Mouse (Mus musculus) lung, postnatal 25 days (tissue): ENCODE data around the gene Nfya.
A peak's percentile ranks its signal among the peaks of the same experiment; 100 is the strongest.
"Not testable (repeated sequence)": the region's sequence is repeated elsewhere in the genome, so short reads cannot be mapped to it uniquely, and the experiment has no call there.

ENCODE experiments used
- DNase-seq: peaks from one replicate; pipeline ENCODE4 v3.0.0; 2022; ENCODE audit warnings: low spot score

Nfya gene

GRCm38 (mm10) chr17:48391446-48391845, 18.3 kb downstream of the Nfya start:
- DNase-seq: no peak

DNA sequence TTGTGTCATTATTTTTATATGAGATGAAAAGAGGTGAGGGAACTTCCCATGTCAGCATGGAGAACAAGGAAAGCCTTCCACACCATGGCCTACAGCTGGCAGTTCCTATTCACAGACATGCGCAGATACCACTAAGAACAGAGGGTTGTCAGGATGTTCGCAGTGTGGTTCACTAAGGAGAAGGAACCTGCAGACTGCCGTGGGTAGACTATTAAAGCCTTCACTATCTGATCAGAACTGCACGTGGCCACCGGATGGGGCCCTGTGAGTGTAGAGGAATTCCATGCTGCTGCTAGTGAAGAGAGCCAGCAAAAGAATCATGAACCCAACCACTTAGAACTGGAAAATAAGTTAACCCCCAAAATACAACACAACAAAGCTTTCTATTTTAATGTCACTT, 20.3 kb downstream of the Nfya start:
- no peak for DNase-seq

DNA sequence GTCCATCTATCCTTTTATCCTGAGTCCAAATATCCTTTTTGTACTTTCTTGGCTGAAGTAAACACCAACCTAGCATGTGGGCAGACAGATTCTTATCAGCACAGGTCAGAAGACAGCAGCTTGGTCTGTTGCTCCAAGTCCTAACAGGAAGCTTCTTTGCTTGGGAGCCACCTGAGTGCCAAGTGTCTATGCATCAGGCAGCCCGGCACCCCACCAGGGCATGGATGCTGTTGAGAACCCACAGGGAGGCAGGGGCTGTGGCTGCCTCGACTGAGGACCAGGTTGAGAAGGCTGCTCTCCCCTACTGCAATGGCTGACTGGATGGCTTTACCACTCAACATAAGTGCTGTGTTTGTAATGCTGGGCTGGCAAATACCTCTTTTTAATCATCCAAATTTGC, 21.0 kb downstream of the Nfya start:
- no peak for DNase-seq

DNA sequence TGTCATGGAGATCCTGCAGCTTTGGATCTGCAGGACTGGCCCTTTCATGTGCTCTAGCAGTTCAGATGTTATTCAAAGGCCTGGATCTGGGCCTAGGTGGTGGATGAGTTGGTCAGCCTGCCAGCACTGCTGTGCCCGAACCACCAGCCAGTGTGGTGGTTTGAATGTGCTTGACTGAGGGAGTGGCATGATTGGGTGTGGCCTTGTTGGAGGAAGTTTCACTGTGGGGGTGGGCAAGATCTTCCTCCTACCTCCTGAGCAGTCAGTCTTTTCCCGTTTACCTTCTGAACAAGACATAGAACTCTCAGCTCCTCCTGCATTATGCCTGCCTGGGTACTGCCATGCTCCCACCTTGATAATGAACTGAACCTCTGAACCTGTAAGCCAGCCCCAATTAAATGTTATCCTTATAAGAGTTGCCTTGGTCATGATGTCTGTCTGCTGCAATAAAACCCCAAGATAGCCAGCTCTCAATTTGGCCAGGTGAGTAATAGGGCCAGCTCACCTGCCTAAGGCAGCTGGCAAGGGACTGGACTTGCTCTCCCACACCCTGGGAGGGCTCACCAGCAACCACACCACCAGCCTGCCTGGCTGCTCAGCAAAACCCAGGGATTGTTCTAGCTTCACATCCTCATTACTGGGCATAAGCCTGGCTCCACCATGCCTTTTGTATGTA, 23.8 kb downstream of the Nfya start:
- no peak for DNase-seq

GRCm38 (mm10) chr17:48379050-48379449, 30.7 kb downstream of the Nfya start:
- no peak for DNase-seq

DNA sequence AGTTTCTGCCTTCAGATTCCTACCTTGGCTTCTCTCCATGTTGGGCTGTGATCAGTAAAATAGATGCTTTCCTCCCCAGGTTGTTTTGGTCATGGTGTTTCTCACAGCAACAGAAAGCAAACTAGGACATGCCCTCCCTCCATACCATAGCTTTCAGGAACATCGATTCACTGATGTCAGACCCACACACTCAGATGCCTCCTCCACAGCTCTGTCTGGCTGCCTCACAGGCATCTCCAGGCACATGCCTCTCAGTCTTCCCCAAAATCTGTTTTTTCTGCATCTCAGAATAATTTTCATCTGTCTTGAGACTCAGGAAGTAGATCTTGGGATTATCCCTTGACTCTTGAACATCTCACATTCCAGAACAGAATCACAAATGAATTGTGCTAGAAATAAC, 33.6 kb downstream of the Nfya start:
- DNase-seq: no peak

DNA sequence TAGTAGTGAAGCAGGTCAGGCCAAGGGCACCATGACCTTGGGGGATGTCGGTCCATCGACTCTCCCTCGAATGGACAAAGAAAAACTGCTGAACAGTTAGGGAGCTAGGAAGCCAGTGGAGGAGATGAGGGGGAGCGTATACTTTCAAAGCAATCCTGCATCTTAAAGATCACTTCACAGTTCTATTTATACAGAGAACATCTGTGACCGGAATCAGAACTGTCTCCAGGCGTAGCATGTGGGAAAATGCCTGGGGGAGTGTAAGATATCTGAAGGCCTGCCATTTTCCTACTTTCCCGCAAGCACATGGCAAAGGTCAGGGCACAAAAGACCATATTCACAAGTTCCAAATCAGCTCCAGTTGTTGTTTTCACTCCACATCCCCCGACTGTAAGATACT, 36.7 kb downstream of the Nfya start:
- no peak for DNase-seq

GRCm38 (mm10) chr17:48371621-48372020, 38.1 kb downstream of the Nfya start:
- no peak for DNase-seq

- no peak for DNase-seq
These were observed 42.9 kb downstream of the Nfya start for GRCm38 (mm10) chr17:48366806-48367205.

GRCm38 (mm10) chr17:48365511-48366155, 44.1 kb downstream of the Nfya start:
- no peak for DNase-seq

DNA sequence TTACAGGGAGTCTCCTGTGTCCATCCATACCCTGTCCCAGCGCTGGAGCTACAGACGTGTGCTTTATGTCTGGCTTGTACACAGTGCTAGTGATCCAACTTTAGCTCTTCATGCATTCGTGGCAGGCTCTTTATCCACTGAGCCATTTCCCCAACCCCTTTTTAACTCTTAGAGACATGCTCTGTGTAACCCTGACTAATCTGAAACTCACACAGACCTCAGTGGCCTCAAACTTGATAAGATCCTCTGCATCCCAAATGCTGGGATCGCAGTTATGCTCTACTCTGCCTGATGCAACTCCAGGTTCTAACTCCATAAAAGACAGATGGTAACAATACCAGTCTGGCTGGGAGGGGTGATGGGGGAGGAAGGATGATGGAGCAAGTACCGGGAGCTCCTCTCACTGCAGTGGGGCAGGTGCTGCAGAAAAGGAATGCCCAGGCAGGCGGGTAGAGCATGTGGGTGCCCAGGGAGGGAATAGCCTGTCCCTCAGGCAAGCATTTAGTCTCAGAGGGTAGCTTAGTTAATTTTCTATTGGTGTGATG, 46.2 kb downstream of the Nfya start:
- DNase-seq: no peak

- DNase-seq: no peak
These were observed 46.7 kb downstream of the Nfya start for GRCm38 (mm10) chr17:48362966-48363365.

- DNase-seq: no peak
These were observed 47.4 kb downstream of the Nfya start for GRCm38 (mm10) chr17:48362346-48362745.

DNA sequence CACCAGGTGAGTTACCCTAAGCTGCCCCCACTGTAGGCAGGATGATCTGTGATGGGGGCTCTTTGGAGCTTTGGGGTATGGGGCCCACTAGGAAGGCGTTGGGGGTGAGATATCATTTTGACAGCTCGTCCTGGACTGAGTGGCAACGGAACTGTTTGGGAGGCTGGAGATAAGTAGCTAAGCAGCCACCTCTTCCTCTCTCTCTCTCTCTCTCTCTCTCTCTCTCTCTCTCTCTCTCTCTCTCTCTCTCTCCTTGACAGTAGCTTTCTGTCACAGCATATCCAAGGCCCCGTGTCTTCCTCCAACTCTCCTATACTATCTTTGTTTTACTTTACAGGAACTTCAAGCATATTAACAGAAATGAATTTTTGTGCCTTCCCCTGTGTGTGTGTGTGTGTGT, 49.2 kb downstream of the Nfya start:
- DNase-seq: no peak

GRCm38 (mm10) chr17:48359616-48360015, 50.1 kb downstream of the Nfya start, which contains the start of gene Treml1:
Gene Treml1, plus strand, starts transcription at chr17:48359916.
- no peak for DNase-seq

DNA sequence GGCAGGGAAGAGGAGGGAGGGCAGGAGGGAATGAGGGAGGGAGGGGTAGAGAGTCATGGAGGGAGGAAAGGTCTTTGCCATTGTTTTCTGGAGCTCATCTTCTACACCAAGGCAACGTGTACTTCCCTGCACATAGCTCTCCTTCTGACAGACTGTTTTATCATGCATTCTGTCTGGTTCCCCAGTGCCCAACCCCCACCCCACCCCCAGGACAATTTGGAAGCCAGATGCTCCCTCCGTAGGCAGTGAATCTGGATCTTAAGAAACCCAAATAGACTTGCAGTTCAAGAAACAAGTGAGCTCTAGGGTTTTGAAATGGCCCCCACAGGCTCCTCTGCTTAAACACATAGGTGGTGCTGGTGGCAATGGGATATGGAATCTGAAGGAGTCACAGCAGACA, 51.8 kb downstream of the Nfya start:
- DNase-seq: no peak

- DNase-seq: no peak
These were observed 53.9 kb downstream of the Nfya start for GRCm38 (mm10) chr17:48355822-48356221.

- DNase-seq: not testable (repeated sequence)
These were observed 56.7 kb downstream of the Nfya start for GRCm38 (mm10) chr17:48352976-48353375.

DNA sequence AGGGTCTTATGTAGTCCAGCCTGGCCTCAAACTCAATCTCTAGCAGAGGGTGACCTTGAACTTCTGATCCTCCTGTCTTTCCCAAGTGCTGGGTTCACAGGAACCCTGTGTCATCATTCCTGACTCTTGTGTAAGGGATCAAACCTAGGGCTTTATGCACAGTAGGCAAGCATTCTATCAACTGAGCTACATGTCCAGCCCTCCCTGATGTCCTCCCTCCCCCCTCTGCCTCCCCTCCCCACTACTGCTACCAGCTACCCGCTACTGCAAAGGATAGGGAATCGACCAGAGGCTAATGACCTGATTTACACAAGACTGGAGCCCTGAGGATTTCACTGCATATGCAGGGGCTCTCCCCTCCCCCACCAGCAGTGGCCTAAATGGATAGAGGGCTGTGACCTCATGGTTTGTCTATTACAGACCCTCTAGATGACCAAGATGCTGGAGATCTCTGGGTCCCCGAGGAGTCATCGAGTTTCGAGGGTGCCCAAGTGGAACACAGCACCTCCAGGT, 59.0 kb downstream of the Nfya start:
- no peak for DNase-seq

DNA sequence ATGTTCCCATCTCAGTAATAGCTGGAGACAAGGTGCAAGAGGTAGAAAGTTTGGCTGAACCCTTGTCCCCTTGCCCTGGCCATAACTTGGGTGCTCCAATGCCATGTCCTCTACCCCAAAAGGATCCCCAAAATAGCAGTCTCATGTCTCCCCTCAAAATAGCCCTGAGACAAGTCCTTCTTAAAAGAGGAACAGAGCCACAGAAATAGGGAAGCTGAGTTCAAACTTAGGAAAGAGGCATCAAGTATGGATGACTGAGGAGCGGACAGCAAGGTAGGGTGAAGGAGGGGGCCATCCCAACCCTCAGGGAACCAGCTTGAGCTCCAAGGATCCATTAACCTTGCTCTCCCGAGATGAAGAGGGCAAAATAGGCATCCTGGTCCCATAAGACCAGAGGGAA, 62.4 kb downstream of the Nfya start:
- DNase-seq: no peak

- DNase-seq: no peak
These were observed 62.9 kb downstream of the Nfya start for GRCm38 (mm10) chr17:48346834-48347233.

GRCm38 (mm10) chr17:48346231-48346630, 63.5 kb downstream of the Nfya start, which contains the start of gene Trem2:
Gene Trem2, plus strand, starts transcription at chr17:48346401.
- peak; percentile 41 for DNase-seq

DNA sequence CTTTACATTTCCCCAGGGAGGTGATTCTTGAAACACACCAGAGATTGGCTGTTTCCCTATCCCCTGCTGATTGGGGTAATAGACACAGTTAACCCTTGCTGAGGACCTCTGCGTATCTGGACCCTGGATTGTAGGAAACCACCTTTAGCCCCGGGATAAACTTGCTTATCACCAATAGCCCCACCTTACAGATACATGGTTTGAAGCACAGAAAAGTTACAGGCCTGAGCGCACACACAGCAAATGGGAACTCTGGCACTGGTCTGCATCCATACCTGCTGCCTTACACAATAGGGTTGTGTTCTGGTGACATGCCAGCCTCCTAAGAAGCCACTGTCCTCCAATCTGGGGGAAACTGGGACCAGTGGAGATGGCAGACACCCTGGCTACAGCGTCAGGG, 63.9 kb downstream of the Nfya start:
- DNase-seq: no peak
